Comparison of ENCODE assay signal across 8 mouse cellular contexts in the genomic region with DNA sequence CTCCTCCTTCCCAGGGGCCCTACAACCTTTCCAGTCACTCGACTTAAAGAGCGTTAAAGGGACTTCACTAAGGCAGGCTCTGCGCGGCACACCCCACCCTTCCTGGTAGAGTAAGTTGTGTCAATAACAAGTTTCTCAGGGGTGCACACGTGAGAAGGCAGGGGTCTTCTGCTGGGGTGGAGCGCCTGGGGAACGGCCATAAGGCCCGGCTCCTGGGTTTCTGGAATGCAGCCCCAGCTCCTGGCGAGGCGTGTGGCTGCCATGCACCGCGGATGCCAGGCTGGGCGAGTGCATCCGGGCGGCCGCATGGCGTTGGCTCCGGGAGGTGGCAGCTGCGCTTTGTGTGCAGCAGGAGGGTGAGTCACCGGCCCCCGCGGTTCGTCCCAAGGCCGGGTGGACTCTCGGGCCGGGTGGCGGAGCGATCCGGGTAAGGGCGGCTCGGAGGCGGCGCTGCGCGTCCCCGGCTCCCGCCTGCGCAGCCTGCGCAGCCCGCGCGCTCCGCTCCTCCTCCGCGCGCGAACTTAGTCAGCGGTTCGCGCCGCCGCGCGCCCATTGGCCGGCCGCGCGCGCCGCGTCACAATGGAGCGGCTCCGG. TPM values are rescaled to one million over a fixed set of nuclear protein-coding genes. Genes with fewer than 3 reads are reported as not detected.
A peak's percentile ranks its signal among the peaks of the same experiment; 100 is the strongest.
DNase-seq lines count a peak whose midpoint lies in the region; ATAC-seq and TF ChIP-seq lines count a peak whose summit lies in the region.

TSS of gene Lrrc8b (plus strand) at position 578 of the 594 bp plus-strand sequence.

- H3K4me1 ChIP-seq in E14TG2a.4 (replicated peaks; ENCODE audit: low read depth, low read length): peaks cover 10% of the 10 kb centered on the region
- peaks cover 12% of the 10 kb centered on the region for H3K4me1 ChIP-seq in forebrain, embryonic 13.5 days
- H3K4me1 ChIP-seq in heart, postnatal 0 days (ENCODE audit: control insufficient read depth, insufficient read depth): no peaks in the 10 kb centered on the region
- H3K4me1 ChIP-seq in liver, embryonic 15.5 days (replicated peaks): peaks cover 60% of the 10 kb centered on the region
- H3K4me1 ChIP-seq in neural tube, embryonic 11.5 days (ENCODE audit: control insufficient read depth, insufficient read depth, low read length): peaks cover 2% of the 10 kb centered on the region; the same call in 1 of the 2 replicates
- H3K4me1 ChIP-seq in stomach, embryonic 16.5 days (ENCODE audit: control insufficient read depth, insufficient read depth, low read length): peaks cover 17% of the 10 kb centered on the region

- peak; percentile 85 for ATAC-seq in cerebellum, adult (ENCODE audit: insufficient number of reproducible peaks, low FRiP score, low TSS enrichment)
- peak; percentile 96 for ATAC-seq in forebrain, embryonic 13.5 days
- peak; percentile 95 for ATAC-seq in heart, postnatal 0 days (ENCODE audit: insufficient read depth, low read depth)
- peak; percentile 92 for ATAC-seq in liver, embryonic 15.5 days (ENCODE audit: insufficient read depth)
- peak; percentile 92 for ATAC-seq in neural tube, embryonic 11.5 days (ENCODE audit: insufficient read depth, low FRiP score, low TSS enrichment)
- peak; percentile 94 for ATAC-seq in stomach, embryonic 16.5 days (ENCODE audit: insufficient read depth, low FRiP score)

- no peak for TF ChIP-seq EP300 in heart, postnatal 0 days (IDR thresholded peaks at IDR 0.05; ENCODE audit: low read depth)

- TF ChIP-seq CTCF in E14TG2a.4 (conservative IDR thresholded peaks at IDR 0.05; ENCODE audit: low read length): no peak
- no peak for TF ChIP-seq CTCF in heart, postnatal 0 days (IDR thresholded peaks at IDR 0.05; ENCODE audit: low read depth)

- peaks cover 29% of the 10 kb centered on the region for H3K9me3 ChIP-seq in E14TG2a.4 (ENCODE audit: low read length)
- peaks cover 14% of the 10 kb centered on the region for H3K9me3 ChIP-seq in forebrain, embryonic 13.5 days (replicated peaks)
- no peaks in the 10 kb centered on the region for H3K9me3 ChIP-seq in heart, postnatal 0 days (replicated peaks; ENCODE audit: control insufficient read depth, low read length)
- no peaks in the 10 kb centered on the region for H3K9me3 ChIP-seq in liver, embryonic 15.5 days (replicated peaks)
- no peaks in the 10 kb centered on the region for H3K9me3 ChIP-seq in neural tube, embryonic 11.5 days (ENCODE audit: control insufficient read depth, low read length)
- H3K9me3 ChIP-seq in stomach, embryonic 16.5 days (replicated peaks; ENCODE audit: control insufficient read depth, low read length): no peaks in the 10 kb centered on the region

- H3K9ac ChIP-seq in forebrain, embryonic 13.5 days: peak within 1 kb of the TSS; percentile 94
- H3K9ac ChIP-seq in heart, postnatal 0 days (replicated peaks; ENCODE audit: low read depth, low read length): peak within 1 kb of the TSS; percentile 88
- peak within 1 kb of the TSS; percentile 95 for H3K9ac ChIP-seq in liver, embryonic 15.5 days
- H3K9ac ChIP-seq in neural tube, embryonic 11.5 days (ENCODE audit: low read length): peak within 1 kb of the TSS; percentile 96
- H3K9ac ChIP-seq in stomach, embryonic 16.5 days (ENCODE audit: low read length): peak within 1 kb of the TSS; percentile 93

- 0% methylated on average over 48 of the region's 63 CpGs for WGBS in forebrain, embryonic 13.5 days
- under 1% methylated on average over 57 of the region's 63 CpGs for WGBS in heart, postnatal 0 days
- WGBS in liver, embryonic 15.5 days (ENCODE audit: insufficient replicate concordance): under 1% methylated on average over 56 of the region's 63 CpGs
- WGBS in neural tube, embryonic 11.5 days: under 1% methylated on average over 52 of the region's 63 CpGs
- under 1% methylated on average over 63 of the region's 63 CpGs for whole genome bisulfite sequencing in stomach, embryonic 16.5 days

- peak within 1 kb of the TSS; percentile 85 for H3K4me3 ChIP-seq in E14TG2a.4 (replicated peaks; ENCODE audit: low read length)
- peak within 1 kb of the TSS; percentile 83 for H3K4me3 ChIP-seq in forebrain, embryonic 13.5 days
- H3K4me3 ChIP-seq in heart, postnatal 0 days (ENCODE audit: low read depth, low read length): peak within 1 kb of the TSS; percentile 89
- peak within 1 kb of the TSS; percentile 88 for H3K4me3 ChIP-seq in liver, embryonic 15.5 days (replicated peaks)
- peak within 1 kb of the TSS; percentile 90 for H3K4me3 ChIP-seq in neural tube, embryonic 11.5 days (ENCODE audit: low read depth, low read length)
- peak within 1 kb of the TSS; percentile 78 for H3K4me3 ChIP-seq in stomach, embryonic 16.5 days (replicated peaks; ENCODE audit: low read length)

- peak within 1 kb of the TSS; percentile 90 for H3K4me2 ChIP-seq in forebrain, embryonic 13.5 days
- H3K4me2 ChIP-seq in heart, postnatal 0 days (ENCODE audit: low read depth, low read length): peak within 1 kb of the TSS; percentile 100
- H3K4me2 ChIP-seq in liver, embryonic 15.5 days: peak within 1 kb of the TSS; percentile 99
- peak within 1 kb of the TSS; percentile 94 for H3K4me2 ChIP-seq in neural tube, embryonic 11.5 days (ENCODE audit: low read depth)
- peak within 1 kb of the TSS; percentile 98 for H3K4me2 ChIP-seq in stomach, embryonic 16.5 days (ENCODE audit: low read depth, low read length)

- peaks cover 18% of the 10 kb centered on the region for H3K27me3 ChIP-seq in E14TG2a.4 (ENCODE audit: insufficient read depth, low read length)
- H3K27me3 ChIP-seq in forebrain, embryonic 13.5 days: 0 out of 2 replicates have a peak, but pooled peaks cover 5% of the 10 kb centered on the region
- no peaks in the 10 kb centered on the region for H3K27me3 ChIP-seq in heart, postnatal 0 days (ENCODE audit: control insufficient read depth, insufficient read depth, low read length)
- no peaks in the 10 kb centered on the region for H3K27me3 ChIP-seq in liver, embryonic 15.5 days
- no peaks in the 10 kb centered on the region for H3K27me3 ChIP-seq in neural tube, embryonic 11.5 days (ENCODE audit: control insufficient read depth, insufficient read depth, low read length)
- H3K27me3 ChIP-seq in stomach, embryonic 16.5 days (ENCODE audit: control insufficient read depth, insufficient read depth, low read length): no peaks in the 10 kb centered on the region

- H3K36me3 ChIP-seq in E14TG2a.4 (ENCODE audit: insufficient read depth, low read length): peaks cover 9% of the 10 kb centered on the region; the same call in 1 of the 2 replicates
- peaks cover 14% of the 10 kb centered on the region; the same call in 1 of the 2 replicates for H3K36me3 ChIP-seq in forebrain, embryonic 13.5 days (ENCODE audit: poor library complexity, severe bottlenecking)
- no peaks in the 10 kb centered on the region for H3K36me3 ChIP-seq in heart, postnatal 0 days (replicated peaks; ENCODE audit: control insufficient read depth, insufficient read depth, low read length)
- H3K36me3 ChIP-seq in liver, embryonic 15.5 days (replicated peaks): no peaks in the 10 kb centered on the region
- no peaks in the 10 kb centered on the region for H3K36me3 ChIP-seq in neural tube, embryonic 11.5 days (ENCODE audit: control insufficient read depth, insufficient read depth, low read length)
- H3K36me3 ChIP-seq in stomach, embryonic 16.5 days (ENCODE audit: control insufficient read depth, insufficient read depth, low read length): no peaks in the 10 kb centered on the region

- H3K27ac ChIP-seq in forebrain, embryonic 13.5 days: peak within 1 kb of the TSS; percentile 82
- H3K27ac ChIP-seq in heart, postnatal 0 days (ENCODE audit: low read depth): peak within 1 kb of the TSS; percentile 87
- peak within 1 kb of the TSS; percentile 91 for H3K27ac ChIP-seq in liver, embryonic 15.5 days (replicated peaks)
- H3K27ac ChIP-seq in neural tube, embryonic 11.5 days (ENCODE audit: low read depth, low read length): peak within 1 kb of the TSS; percentile 75
- peak within 1 kb of the TSS; percentile 89 for H3K27ac ChIP-seq in stomach, embryonic 16.5 days (ENCODE audit: low read length)

- peak; percentile 83 for DNase-seq in heart, postnatal 0 days (ENCODE audit: low spot score)
- peak; percentile 87 to 93 for DNase-seq in kidney, postnatal 4 days
- DNase-seq in neural tube, embryonic 11.5 days (ENCODE audit: low spot score): peak; percentile 91

RNA-seq across cellular contexts. Expression of gene Lrrc8b, which starts in this region (rescaled TPM):
- polyA plus RNA-seq in forebrain, embryonic 13.5 days (2015; fragmentation: Nextera tagmentation; extraction: Ambion mirVana): 8.9 and 9.4 TPM in 2 replicates
- 4.8 and 8.0 TPM in 2 replicates for total RNA-seq in heart, postnatal 0 days (2014; rRNA removed; ENCODE audit: low replicate concordance)
- 2.2 and 2.6 TPM in 2 replicates for polyA plus RNA-seq in heart, postnatal 0 days (2015; fragmentation: Nextera tagmentation; extraction: Ambion mirVana)
- polyA plus RNA-seq in liver, embryonic 15.5 days (2015; fragmentation: Nextera tagmentation; extraction: Ambion mirVana): 2.6 and 2.8 TPM in 2 replicates
- polyA plus RNA-seq in neural tube, embryonic 11.5 days (2014; fragmentation: Nextera tagmentation; extraction: Ambion mirVana): 12.7 and 14.8 TPM in 2 replicates
- 5.4 and 6.0 TPM in 2 replicates for polyA plus RNA-seq in stomach, embryonic 16.5 days (2015; fragmentation: Nextera tagmentation; extraction: Ambion mirVana)

Comparison
In these comparisons a context has a peak if more than half of its experiments do, and no peak if none do; other contexts are left out.
1. Peak in every context shown above with its lines: DNase-seq, ATAC-seq, H3K4me3 ChIP-seq and H3K27ac ChIP-seq.